In genomic region chr16:9533564-9534332, GRCm38 (mm10) we compare ENCODE assay signal across 11 mouse cellular contexts.
DNase-seq lines count a peak whose midpoint lies in the region; ATAC-seq and TF ChIP-seq lines count a peak whose summit lies in the region.
"Had no signal": no experiment of that assay in that cellular context is flagged by ENCODE, and none has a peak within 500 bp of the region (broad histone marks: within the 10 kb centered on the region; RNA-seq: fewer than 3 reads in every experiment).

No protein-coding gene starts in this region.

- H3K4me2 ChIP-seq in midbrain, embryonic 15.5 days = 0 out of 2 replicates have a peak overlapping the region, but pooled peaks have one; percentile 2
- H3K4me2 ChIP-seq in liver, postnatal 0 days (ENCODE audit: low read depth, low read length) = no peak overlapping the region
- H3K4me2 ChIP-seq: liver, embryonic 11.5 days had no signal

- 15% methylated on average over 9 of the region's 9 CpGs for WGBS in hindbrain, embryonic 10.5 days
- 9% methylated on average over 9 of the region's 9 CpGs for WGBS in midbrain, embryonic 15.5 days
- 65% methylated on average over 9 of the region's 9 CpGs for WGBS in liver, postnatal 0 days (ENCODE audit: insufficient replicate concordance)

- TF ChIP-seq EP300 in liver, postnatal 0 days (IDR thresholded peaks at IDR 0.05; ENCODE audit: low read depth) = no peak

- no peaks in the 10 kb centered on the region for H3K9me3 ChIP-seq in hindbrain, embryonic 10.5 days
- H3K9me3 ChIP-seq in midbrain, embryonic 15.5 days = no peaks in the 10 kb centered on the region
- no peaks in the 10 kb centered on the region for H3K9me3 ChIP-seq in liver, postnatal 0 days (ENCODE audit: low read length)

- ATAC-seq in midbrain, embryonic 15.5 days (replicated peaks) = peak; percentile 86
- ATAC-seq in liver, postnatal 0 days = no peak

- H3K4me1 ChIP-seq in hindbrain, embryonic 10.5 days (replicated peaks) = peaks cover 36% of the 10 kb centered on the region
- H3K4me1 ChIP-seq in midbrain, embryonic 15.5 days = peaks cover 19% of the 10 kb centered on the region
- no peaks in the 10 kb centered on the region for H3K4me1 ChIP-seq in liver, postnatal 0 days (ENCODE audit: insufficient read depth)

- H3K27me3 ChIP-seq in hindbrain, embryonic 10.5 days (ENCODE audit: insufficient read depth, poor library complexity, severe bottlenecking) = peaks cover 68% of the 10 kb centered on the region
- H3K27me3 ChIP-seq in midbrain, embryonic 15.5 days (replicated peaks) = no peaks in the 10 kb centered on the region
- no peaks in the 10 kb centered on the region for H3K27me3 ChIP-seq in liver, postnatal 0 days (ENCODE audit: insufficient read depth, low read length)

- no peak for TF ChIP-seq CTCF in liver, postnatal 0 days (IDR thresholded peaks at IDR 0.05; ENCODE audit: low read depth)

- H3K27ac ChIP-seq in hindbrain, embryonic 10.5 days = peak overlapping the region; percentile 77
- peak overlapping the region; percentile 53; the same call in 1 of the 2 replicates for H3K27ac ChIP-seq in midbrain, embryonic 15.5 days
- no peak overlapping the region for H3K27ac ChIP-seq in liver, postnatal 0 days (ENCODE audit: low read depth)

- DNase-seq in R1 (ENCODE audit: low read depth, low spot score) = peak; percentile 49
- peak; percentile 84 for DNase-seq in embryo, embryonic 10 days (ENCODE audit: low spot score)
- DNase-seq in hindbrain, embryonic 10.5 days (ENCODE audit: low spot score) = peak; percentile 73
- no peak for DNase-seq in liver, postnatal 0 days
- no peak for DNase-seq in right cerebral cortex, postnatal 14 days
- no peak for DNase-seq in urinary bladder, postnatal 36 days (ENCODE audit: low spot score in 2 of 2)
- DNase-seq in gastrocnemius, adult 8-10 months (ENCODE audit: low spot score in 2 of 2) = no peak
- DNase-seq: heart, adult 11 months; kidney, postnatal 10 days had no signal

- no peaks in the 10 kb centered on the region for H3K36me3 ChIP-seq in hindbrain, embryonic 10.5 days
- no peaks in the 10 kb centered on the region for H3K36me3 ChIP-seq in midbrain, embryonic 15.5 days (replicated peaks)
- no peaks in the 10 kb centered on the region for H3K36me3 ChIP-seq in liver, postnatal 0 days (replicated peaks; ENCODE audit: insufficient read depth, low read length)

- H3K4me3 ChIP-seq in hindbrain, embryonic 10.5 days = no peak overlapping the region
- no peak overlapping the region for H3K4me3 ChIP-seq in midbrain, embryonic 15.5 days
- no peak overlapping the region for H3K4me3 ChIP-seq in liver, postnatal 0 days (ENCODE audit: low read depth, low read length)

- no peak overlapping the region for H3K9ac ChIP-seq in midbrain, embryonic 15.5 days
- no peak overlapping the region for H3K9ac ChIP-seq in liver, postnatal 0 days (replicated peaks)

Comparison
In these comparisons a context has a peak if more than half of its experiments do, and no peak if none do; other contexts are left out.
1. DNase-seq: peak in R1 (single experiment), embryo, embryonic 10 days (single experiment) and hindbrain, embryonic 10.5 days (single experiment); none in liver, postnatal 0 days (single experiment), right cerebral cortex, postnatal 14 days (single experiment), urinary bladder, postnatal 36 days (0 of 2) and gastrocnemius, adult 8-10 months (0 of 2).